Mouse (Mus musculus) ES-CJ7 (cell line): Measurements from ENCODE around the gene Tmtc4.

Source experiments
- DNase-seq: peaks from one replicate; pipeline ENCODE4 v3.0.0; 2011; ENCODE audit warnings: low read depth, low spot score

The Tmtc4 gene

DNA sequence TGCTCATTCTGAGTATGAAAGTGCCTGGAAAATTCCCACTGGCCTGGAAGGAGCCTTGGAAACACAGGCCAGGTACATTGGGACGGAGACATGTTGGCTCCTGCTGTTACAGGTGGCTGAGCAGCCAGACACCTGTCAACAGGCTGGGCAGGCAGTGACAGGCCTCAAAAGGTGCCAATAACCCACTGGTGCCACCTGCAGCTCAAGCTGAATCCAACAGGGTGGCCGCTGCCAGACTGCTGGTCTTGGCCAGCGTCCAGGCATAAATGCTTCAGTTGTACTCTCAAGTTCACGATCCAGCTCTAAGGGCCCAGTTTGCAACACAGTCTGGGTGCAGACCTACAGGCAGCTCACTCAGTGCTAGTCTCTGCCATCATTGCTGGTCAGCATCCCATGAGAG, 81.0 kb downstream of the Tmtc4 start:
- DNase-seq, result no peak

DNA sequence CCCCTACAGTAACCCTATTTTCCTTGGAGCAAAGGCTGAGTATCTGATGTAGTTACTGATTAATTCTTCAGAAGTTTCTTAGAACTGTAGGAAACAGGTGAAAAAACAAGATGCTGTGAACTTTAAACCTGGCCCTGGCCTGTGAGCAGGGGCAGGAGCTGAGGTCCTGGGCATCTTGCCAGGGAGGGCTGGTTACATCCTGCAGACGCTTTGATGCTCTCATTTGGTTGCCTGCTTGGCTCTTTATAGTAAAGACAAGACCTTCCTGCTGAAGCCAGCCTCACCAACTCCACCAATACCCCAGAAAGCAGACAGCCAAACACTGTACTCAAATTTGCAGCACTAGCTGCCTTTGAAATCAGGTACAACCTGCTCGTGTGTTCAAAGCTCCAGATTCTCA, 81.7 kb downstream of the Tmtc4 start:
- DNase-seq, result no peak

DNA sequence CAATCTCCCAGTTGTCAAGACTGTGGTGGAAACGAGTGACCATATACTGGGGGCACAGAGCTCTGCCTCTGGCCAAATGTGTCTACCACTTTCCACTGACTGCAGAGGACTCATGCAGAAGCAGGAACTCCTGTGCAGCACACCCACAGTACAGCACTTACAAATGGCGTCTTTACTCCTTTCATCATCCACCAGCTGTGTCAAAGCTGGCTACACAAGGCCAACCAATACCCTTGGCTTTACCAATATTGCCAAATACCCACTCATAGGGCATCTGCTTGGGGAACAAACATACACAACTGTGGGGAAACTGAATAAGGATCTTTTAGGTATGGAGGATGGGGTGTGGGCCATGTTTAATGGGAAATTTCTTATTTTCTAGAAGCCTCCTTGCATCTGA, 82.1 kb downstream of the Tmtc4 start:
- DNase-seq, result no peak

DNA sequence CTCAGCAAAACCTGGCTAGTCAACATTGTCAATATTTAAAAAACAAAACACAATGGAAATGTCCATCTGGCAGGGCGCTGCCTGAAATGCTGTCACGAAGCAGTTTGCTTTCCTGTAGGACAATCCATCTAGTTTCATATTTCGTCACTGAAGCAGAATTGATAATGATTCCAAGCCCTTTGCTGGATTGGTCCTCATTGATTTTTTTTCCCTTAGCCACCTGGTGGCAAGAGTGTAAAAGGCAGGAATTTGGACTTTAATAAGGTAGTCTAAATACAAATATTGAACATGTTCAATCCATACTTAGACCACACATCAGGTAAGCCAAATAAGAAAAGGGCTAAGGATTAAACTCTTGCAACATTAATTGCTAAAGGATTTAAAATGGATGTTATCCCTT, 82.7 kb downstream of the Tmtc4 start:
- DNase-seq, result no peak

DNA sequence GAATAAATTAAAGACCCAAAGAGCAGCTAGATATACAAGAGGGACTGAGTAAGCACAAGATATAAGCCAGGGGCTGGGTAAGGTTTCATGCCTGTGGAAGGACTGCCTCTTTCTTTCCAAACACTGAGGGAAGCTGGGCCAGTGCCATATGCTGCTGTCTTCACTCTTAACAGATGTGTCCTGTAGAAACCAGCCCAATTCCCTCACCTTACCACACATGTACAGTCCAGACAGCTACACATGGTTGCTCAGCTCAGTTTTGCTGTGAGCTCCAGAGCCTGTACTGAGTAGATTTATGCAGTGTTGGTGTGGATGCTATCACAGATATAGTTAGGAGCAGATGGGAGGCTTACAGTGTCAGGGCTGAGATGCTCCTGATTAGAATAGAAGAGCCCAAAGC, 83.2 kb downstream of the Tmtc4 start:
- no peak for DNase-seq

DNA sequence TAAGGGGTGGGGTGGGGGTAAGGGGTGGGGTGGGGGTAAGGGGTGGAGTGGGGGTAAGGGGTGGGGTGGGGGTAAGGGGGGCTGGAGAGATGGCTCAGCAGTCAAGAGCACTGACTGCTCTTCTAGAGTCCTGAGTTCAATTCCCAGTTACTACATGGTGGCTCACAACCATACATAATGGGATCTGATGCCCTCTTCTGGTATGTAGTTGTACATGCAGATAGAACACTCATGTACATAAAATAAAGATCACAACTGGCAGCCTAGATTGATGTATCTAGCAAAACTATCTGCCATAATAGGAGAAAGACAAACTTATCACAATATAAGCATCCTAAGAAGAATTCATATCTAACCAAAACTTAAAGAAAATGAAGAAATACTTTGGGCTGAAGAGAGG, 85.3 kb downstream of the Tmtc4 start:
- DNase-seq, result peak; percentile 13

DNA sequence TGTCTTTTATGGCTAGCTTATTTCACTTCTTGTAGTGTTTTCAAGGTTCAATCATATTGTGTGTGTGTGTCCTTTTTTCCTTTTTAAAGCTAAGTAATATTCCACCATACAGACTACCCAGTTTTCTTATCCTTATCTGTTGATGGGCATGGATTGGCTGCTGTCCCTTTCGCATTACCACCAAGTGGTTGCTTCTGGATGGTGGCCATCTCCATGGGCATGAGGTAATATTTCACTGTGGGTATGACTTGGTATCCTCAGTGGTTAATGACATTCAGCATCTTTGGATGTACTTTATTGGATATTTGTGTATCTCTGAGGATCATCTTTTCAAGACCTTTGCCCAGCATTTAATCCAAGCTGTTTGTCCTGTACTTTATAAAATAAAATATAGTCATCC, 87.7 kb downstream of the Tmtc4 start:
- DNase-seq, result no peak

DNA sequence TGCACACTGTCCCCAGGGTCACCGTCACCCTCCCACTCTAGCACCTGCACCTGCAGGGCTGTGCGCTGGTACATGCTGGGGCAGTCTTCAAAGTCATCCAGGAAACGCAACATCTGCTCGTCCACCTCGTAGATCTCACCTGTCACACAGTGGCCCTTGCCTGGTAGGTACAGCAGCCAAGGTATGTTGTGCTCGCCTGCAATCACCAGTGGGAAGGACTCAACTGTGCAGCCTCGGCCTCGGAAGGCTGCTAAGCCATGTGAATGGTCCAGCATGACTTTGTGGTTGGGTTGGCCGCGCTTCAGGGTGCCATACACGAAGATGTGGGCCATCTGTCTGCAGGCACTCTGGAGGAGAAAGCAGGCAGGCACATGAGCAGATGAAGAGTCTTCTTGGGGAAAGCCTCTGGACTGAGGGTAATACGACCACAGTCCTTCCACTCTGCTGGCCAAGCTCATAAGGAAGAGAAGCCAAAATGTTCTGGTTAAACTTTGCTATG, 92.3 kb downstream of the Tmtc4 start:
- DNase-seq, result no peak

DNA sequence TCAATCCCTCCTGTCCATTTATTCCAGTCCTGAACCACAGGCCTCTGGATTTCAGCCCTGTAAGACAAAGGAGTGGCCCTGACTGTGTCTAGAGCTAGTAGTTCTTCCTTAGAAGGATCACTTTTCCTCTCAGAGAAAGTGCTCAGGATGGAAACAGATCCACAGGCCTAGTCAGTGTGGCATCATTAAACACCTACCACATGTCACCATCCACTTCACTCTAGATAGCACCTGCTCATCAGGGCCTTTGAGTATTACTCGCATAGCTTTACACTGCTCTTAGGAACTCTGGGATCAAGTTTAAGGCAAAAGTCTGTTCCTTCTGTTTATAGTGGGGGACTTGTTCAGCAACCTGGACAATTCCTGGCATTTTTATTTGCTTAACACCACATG, 95.4 kb downstream of the Tmtc4 start:
- DNase-seq, result no peak

DNA sequence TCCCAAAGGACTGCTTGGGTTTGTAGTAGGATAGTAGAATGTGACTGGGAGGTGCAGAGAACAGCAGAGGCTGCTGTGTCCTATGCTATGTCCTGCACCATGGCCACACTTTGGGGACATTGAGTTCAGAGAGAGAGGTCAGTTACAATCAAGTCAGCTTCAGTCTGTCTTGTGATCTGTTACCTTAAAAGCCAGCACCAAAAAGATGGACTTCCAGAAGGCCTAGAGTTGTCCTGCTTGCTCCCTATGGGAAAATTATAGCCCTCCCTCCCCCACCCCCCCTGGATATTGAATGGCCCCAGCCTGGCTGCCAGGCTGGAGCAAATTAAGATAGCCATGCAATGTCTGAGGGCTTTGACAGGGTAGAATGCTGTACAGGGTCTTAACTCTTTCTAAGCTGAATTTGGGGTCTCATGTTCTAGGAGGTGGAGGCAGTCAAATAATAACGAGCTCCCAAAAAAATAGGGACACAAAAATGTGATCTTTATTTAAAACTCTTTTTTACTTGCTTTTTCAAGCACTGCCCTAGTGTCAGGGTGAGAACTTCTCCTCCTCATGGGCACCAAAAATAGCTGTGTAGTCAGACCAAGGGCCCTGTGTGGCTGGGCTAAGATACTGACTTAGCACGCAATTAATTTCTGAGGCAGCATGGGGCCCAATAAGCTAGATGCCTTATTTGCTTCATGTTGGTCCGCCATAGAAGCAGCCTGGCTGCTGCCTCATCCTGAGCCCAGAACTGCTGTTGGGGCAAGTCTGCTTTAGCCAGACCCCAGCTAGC, 95.9 kb downstream of the Tmtc4 start:
- DNase-seq, result no peak

DNA sequence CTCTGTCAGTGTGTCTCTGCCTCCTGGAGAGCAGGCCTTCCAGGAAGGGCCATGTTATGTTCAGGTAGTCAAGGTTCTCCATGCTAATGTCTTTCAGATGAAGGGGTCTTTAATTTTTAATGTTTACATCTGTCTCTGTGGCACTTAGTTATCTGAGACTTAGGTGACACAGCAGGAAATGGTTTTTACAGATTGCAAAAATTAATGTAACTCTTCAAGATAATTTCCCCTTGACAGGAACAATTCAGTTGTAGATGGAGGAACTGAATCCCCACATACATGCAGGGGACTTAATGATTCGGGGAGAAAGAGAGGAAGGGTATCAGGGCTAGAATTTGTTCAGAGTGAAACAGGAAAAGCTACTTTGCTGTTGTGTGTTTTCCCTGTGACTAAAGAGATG, 96.6 kb downstream of the Tmtc4 start:
- DNase-seq, result no peak

DNA sequence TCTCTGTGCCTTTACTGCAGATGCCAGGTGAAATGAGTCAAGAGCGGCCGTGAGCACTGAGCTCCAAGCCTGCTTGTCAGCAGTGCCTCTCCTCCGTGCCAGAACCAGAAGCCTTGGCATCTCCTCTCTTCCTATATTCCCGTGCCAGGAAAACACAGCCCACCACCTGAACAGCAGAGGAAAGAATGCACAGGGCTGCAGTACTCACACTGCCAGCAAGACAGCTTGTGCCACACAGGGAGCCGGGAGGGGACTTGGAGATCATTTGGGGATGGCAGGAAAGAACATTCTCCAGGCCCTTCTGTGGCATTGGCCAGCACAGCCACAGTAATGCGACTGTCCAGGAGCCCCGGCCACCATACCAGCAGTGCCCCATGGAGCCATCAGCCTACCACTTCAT, 97.9 kb downstream of the Tmtc4 start:
- DNase-seq, result no peak

DNA sequence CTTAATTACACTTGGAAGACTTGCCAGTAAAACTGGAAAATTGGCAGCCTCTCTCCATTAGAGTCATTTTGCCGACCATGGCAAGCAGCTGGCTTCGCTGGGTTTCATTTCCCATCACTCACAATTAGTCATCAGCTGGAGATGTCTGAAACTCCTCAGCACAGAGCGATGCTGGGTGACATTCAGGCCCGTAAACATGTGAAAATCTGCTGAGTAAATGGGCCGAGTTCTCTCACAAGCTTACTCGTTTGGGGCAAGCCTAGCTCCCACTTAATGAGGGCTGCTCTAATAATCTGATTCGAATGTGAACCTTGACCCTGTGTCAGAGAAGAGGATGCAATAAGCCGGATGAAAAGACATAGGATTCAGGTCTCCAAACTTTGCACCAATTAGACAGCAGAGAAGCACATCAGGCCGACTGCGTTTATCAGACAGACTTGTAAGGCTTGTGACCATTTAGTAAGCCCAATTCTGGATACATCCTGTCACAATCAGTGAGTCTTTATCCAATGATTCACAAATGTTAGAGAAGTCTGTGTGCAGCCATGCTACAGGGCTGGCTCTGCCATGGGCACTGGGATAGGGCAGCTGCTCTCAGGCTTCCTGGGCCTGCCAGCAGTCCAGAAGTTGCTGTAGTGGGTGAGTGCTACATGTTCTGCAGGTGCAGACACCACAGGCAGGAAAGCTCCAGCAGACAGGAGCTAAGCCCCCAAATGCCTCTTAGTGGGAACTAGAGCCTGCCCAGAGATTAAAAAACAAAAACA, 99.8 kb downstream of the Tmtc4 start:
- DNase-seq, result no peak

DNA sequence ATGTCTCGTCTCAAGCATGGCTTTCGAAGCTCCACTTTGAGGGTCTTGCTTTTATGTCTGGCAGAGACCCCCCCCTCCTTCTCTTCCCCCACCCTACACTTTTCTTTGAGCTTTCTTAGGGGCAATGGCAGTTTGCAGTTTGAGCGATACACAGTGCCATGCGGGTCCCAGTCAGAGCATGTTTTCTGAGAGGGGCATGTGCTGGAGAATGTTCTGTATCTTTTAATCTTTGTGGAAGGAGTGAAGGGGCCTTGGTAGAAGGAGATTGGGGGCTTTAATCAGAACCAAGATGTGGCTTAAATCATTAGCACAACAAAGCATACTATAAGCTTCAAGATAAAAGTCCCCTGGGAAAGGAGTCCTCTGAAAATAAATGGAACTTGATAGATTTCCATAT, 100.4 kb downstream of the Tmtc4 start:
- no peak for DNase-seq

DNA sequence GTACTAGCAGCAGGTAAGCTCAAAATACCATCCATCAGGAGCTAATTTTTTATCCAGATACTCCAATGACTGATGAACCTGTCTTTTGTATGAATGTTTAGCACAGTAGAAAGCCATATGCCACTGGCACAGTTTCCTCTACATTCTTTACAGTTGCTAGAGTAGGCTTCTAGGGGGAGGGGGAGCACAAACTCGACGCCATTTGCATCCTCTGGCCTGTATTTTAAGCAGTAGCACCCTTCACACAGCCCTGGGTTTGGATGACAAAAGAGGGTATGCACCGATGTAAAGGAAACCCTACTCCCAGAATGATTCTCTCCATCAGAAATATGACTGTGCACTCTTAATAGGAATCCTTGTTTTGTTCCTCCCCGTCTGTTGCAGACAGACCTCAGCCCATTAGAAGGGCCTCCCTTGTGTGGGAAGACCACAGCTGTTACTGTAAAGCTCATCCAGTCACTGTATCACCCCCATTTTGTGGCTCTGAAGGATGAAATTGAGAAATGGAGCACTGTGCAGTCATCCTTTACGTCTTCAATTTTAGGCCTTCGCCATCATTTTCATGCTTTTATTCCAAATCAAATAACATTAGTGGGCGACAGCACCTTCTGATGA, 100.9 kb downstream of the Tmtc4 start:
- DNase-seq, result no peak

DNA sequence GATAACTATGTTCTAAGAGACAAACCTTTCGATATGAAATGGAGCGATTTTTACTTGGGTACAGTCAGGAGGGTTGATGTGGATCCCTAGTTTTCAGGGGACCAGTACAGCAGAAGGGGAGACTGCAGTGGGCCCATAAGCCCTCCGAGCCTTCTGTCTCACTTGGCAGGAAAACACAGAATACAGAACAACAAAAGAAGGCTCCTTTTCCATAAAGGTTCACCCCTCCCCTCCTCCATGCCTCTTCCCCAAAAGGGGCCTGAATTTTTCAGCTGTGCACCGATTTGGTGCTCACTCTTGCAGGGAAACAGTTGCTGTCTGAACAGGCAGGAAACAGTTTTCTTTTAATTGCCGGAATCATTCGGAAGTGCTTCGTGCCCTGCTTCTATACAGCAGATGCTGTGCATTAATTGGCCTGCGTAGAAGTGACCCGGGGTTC, 101.6 kb downstream of the Tmtc4 start:
- no peak for DNase-seq

DNA sequence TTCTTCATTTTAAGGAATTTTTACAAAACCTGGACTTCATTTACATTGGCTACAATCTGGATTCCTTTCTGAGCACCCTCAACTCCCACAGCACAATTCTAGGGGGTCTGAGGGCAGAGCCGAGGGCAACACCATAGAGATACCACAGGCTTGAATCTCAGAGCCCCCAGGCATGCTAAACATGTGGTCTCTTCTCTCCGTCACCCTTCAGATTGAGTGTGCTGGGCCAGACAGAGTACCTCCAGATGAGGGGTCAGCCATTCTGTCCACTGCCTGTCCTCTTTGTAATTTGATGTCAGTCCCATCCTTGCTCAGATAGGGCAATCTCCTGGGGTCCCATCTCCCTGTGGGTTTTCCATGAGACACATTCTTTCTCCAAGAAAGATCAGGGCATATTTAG, 102.1 kb downstream of the Tmtc4 start:
- no peak for DNase-seq

DNA sequence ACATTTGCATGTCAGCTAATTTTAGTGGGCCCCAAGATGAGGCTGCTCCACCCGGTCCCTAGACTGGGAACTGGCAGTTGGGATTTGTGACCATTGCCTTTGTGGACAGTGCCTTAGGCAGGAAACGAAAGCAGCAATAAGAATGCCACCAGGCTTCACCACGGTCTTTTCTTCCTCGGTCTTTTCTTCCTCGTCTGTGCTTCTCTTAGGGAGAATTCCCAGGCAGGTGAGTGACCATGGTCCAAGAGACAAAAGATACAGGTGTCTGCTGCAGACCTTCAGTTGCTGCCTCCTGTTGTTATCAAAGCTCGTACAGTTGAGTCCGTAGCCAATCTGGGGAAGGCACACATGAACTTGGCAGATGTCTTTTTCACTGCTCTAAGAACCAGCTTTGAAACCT, 103.5 kb downstream of the Tmtc4 start:
- DNase-seq, result no peak

DNA sequence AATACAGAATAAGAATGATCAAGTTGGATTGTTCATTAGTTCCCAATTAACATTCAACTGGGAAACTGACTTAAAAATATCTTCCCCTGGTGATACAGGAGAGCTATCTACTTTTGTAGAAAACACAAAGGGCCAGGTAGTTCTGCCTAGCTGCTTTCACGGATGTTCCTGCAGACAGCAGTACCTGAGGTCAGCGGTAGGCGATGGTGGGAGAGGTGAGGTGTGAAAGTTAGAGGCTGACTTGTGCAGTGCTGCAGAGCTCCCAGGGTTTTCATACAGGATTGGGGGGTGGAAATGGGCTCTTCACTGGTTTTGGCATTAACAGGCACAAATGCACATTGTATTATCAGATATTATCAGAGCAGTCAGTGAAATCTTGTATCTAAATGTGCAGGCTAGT, 106.0 kb downstream of the Tmtc4 start:
- no peak for DNase-seq

DNA sequence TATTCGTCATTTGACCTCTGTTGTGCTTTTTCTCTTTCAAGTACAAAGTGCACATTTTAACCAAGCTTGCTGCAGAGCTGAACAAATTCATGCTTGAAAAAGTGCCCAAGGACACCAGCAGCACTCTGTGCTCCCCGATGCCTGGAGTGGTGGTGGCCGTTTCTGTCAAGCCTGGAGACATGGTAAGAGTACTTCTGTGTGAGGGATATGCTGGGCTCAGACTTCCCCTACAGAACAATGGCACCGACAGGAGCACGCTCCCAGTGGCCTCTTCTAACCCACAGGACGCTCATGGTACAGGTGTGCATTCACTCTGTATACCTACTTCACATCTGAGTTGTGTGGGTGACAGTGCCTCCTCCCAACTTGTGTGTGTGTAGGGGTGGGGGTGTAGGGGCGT, 107.1 kb downstream of the Tmtc4 start:
- DNase-seq, result no peak

DNA sequence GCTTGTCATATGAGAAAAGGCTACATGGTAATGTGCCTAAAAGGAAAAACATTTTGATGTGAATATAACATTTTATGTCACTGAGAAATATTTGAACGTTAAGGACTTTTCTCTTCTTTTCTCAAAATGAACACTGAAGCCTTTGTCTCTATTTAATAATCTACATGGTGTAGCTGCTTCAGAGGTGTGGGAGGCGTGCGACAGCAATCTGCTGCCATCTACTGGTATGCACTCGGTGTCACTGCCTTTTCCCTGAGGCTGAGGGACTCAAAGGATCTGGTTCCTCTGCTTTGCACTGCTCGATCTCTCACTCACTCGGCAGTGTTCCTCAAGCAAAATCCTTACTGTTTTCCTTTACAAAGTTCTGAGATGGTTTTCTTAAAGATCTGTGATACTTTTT, 107.7 kb downstream of the Tmtc4 start:
- peak; percentile 62 for DNase-seq

DNA sequence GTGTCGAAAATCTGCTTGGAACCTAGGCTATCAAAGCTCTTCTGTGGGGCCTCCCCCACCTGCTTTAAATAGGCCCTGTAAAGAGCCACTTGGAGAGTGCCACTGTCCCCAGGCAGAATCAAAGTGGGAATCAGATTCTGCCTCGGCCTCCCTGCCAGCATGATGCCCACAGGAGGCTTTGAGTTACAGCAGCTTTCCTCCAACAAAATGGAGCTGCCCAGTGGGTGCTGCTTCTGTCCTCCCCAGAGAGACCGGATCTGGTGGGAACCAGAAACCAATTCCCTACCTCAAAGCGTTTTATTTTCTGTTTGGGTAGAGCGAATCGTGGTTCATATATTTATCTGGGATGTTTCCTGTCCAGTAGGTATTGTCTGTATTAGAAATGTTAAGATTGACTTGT, 108.2 kb downstream of the Tmtc4 start:
- DNase-seq, result no peak

DNA sequence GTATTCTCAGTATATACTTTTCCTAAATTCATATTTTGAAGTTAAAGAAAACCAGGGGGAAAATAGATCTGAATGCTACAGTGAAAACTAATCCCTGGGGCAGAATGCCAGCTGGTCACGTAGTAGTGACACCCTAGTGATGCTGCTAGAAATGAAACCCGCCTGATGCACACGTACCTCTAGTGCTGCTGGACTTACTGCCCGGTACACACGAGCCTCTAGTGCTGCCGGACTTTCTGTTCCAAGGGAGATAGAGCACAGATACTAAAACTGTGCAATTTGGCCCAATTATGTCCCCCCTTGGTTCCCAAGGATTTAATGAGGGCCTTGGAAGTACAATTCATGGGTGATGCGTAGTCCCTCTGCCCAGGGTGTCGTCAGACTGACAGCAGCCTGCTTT, 108.8 kb downstream of the Tmtc4 start:
- DNase-seq, result no peak
